Mouse (Mus musculus) forebrain, embryonic 12.5 days (tissue): ENCODE data around the gene AU022252. TPM values are rescaled to one million over a fixed set of nuclear protein-coding genes. Genes with fewer than 3 reads are reported as not detected.

Experiments used
- ATAC-seq: fragments of 200-750 bp; cut with Nextera tagmentation; 2 replicates; pipeline ENCODE4 v1.8.0; 2017; ENCODE audit warnings: moderate TSS enrichment; ENCODE audit not compliant: low FRiP score
- H3K27ac ChIP-seq: fragments of 300-500 bp; sonication (generic); 2 replicates; pipeline ENCODE4 v1.5.1; 2016; ENCODE audit warnings: mild to moderate bottlenecking
- H3K27me3 ChIP-seq: fragments of 300-500 bp; sonication (generic); 2 replicates; pipeline ENCODE4 v1.6.1; 2016; ENCODE audit warnings: mild to moderate bottlenecking
- H3K36me3 ChIP-seq: fragments of 300-500 bp; sonication (generic); replicated peaks from 2 replicates; pipeline ENCODE4 v1.6.1; 2016; ENCODE audit warnings: mild to moderate bottlenecking
- H3K4me1 ChIP-seq: fragments of 300-500 bp; sonication (generic); 2 replicates; pipeline ENCODE4 v1.6.1; 2016
- H3K4me2 ChIP-seq: fragments of 300-500 bp; sonication (generic); 2 replicates; pipeline ENCODE4 v1.6.1; 2016; ENCODE audit warnings: mild to moderate bottlenecking, moderate library complexity
- H3K4me3 ChIP-seq: fragments of 300-500 bp; sonication (generic); replicated peaks from 2 replicates; pipeline ENCODE4 v1.5.1; 2016; ENCODE audit warnings: mild to moderate bottlenecking
- H3K9ac ChIP-seq: fragments of 300-500 bp; sonication (generic); 2 replicates; pipeline ENCODE4 v1.6.1; 2016; ENCODE audit warnings: mild to moderate bottlenecking
- H3K9me3 ChIP-seq: fragments of 300-500 bp; sonication (generic); 2 replicates; pipeline ENCODE4 v1.6.1; 2016
- WGBS: fragments of 180-500 bp; shearing (Covaris S2); methylation state at CpG from one replicate; pipeline ENCODE4 v1.1.7; 2016; 5-methylcytosine and 5-hydroxymethylcytosine counted together
- polyA plus RNA-seq: library from polyadenylated mRNA; unstranded; fragments of >200 nt; fragmentation: Nextera tagmentation; extraction: Ambion mirVana; gene quantifications from 2 replicates; pipeline ENCODE4 v1.2.1, GENCODE M21; 2016

The AU022252 gene
- polyA plus RNA-seq, 1 experiment from 2014 or later: 37.8 TPM

- Histone ChIP-seq H3K27me3 (0 out of 2 replicates have a peak, but pooled peaks cover 6% of the 10 kb centered on the region), H3K4me1 (peaks cover 7% of the 10 kb centered on the region), H3K9ac (no peak overlapping the region), H3K4me3 (no peak overlapping the region), H3K27ac (no peak overlapping the region), H3K36me3 (no peaks in the 10 kb centered on the region), H3K9me3 (no peaks in the 10 kb centered on the region), H3K4me2 (no peak overlapping the region)
- ATAC-seq: no peak
- 74% methylated on average over 5 of the region's 5 CpGs for WGBS
Measured at GRCm38 (mm10) chr4:119177702-119178101, 54.8 kb downstream of the AU022252 start.

GRCm38 (mm10) chr4:119173851-119174453 lies 58.6 kb downstream of the AU022252 start, which contains the start of gene Zfp691:
TSS of gene Zfp691 (minus strand) at chr4:119174195.
- peak within 1 kb of the TSS; percentile 87 for H3K9ac ChIP-seq
- no peaks in the 10 kb centered on the region for H3K9me3 ChIP-seq
- H3K4me1 ChIP-seq: peaks cover 19% of the 10 kb centered on the region
- under 1% methylated on average over 40 of the region's 40 CpGs for WGBS
- H3K36me3 ChIP-seq: peaks cover 18% of the 10 kb centered on the region
- peak within 1 kb of the TSS; percentile 81 for H3K4me3 ChIP-seq
- peak; percentile 100 for ATAC-seq
- H3K4me2 ChIP-seq: peak within 1 kb of the TSS; percentile 81
- peak within 1 kb of the TSS; percentile 46; the same call in 1 of the 2 replicates for H3K27ac ChIP-seq
- 0 out of 2 replicates have a peak, but pooled peaks cover 6% of the 10 kb centered on the region for H3K27me3 ChIP-seq

- WGBS: 48% methylated on average over 18 of the region's 18 CpGs
- Histone ChIP-seq H3K36me3 (peaks cover 27% of the 10 kb centered on the region), H3K27me3 (0 out of 2 replicates have a peak, but pooled peaks cover 6% of the 10 kb centered on the region), H3K9ac (peak overlapping the region; percentile 87), H3K9me3 (no peaks in the 10 kb centered on the region), H3K27ac (no peak overlapping the region), H3K4me1 (peaks cover 19% of the 10 kb centered on the region), H3K4me3 (peak overlapping the region; percentile 81), H3K4me2 (peak overlapping the region; percentile 81)
- ATAC-seq: no peak
Measured at GRCm38 (mm10) chr4:119172919-119173650, 59.4 kb downstream of the AU022252 start.

- no peak overlapping the region for H3K27ac ChIP-seq
- WGBS: 5% methylated on average over 4 of the region's 4 CpGs
- no peaks in the 10 kb centered on the region for H3K9me3 ChIP-seq
- ATAC-seq: 0 out of 2 replicates have a peak, but pooled peaks have one; percentile 51
- peaks cover 12% of the 10 kb centered on the region for H3K4me1 ChIP-seq
- H3K4me3 ChIP-seq: no peak overlapping the region
- no peaks in the 10 kb centered on the region for H3K27me3 ChIP-seq
- no peak overlapping the region for H3K9ac ChIP-seq
- H3K36me3 ChIP-seq: peaks cover 27% of the 10 kb centered on the region
- no peak overlapping the region for H3K4me2 ChIP-seq
Measured at GRCm38 (mm10) chr4:119167663-119168062, 64.8 kb downstream of the AU022252 start.

GRCm38 (mm10) chr4:119167068-119167467 lies 65.4 kb downstream of the AU022252 start:
- Histone ChIP-seq H3K9ac (no peak overlapping the region), H3K27me3 (no peaks in the 10 kb centered on the region), H3K4me3 (no peak overlapping the region), H3K36me3 (peaks cover 27% of the 10 kb centered on the region), H3K4me1 (peaks cover 6% of the 10 kb centered on the region), H3K4me2 (no peak overlapping the region), H3K9me3 (no peaks in the 10 kb centered on the region), H3K27ac (no peak overlapping the region)
- no peak for ATAC-seq
- 89% methylated on average over 4 of the region's 4 CpGs for WGBS

GRCm38 (mm10) chr4:119165916-119166315 lies 66.6 kb downstream of the AU022252 start:
- Histone ChIP-seq H3K9me3 (no peaks in the 10 kb centered on the region), H3K4me2 (no peak overlapping the region), H3K27me3 (no peaks in the 10 kb centered on the region), H3K4me1 (no peaks in the 10 kb centered on the region), H3K9ac (no peak overlapping the region), H3K36me3 (peaks cover 27% of the 10 kb centered on the region), H3K4me3 (no peak overlapping the region), H3K27ac (no peak overlapping the region)
- no peak for ATAC-seq
- 80% methylated on average over 7 of the region's 7 CpGs for whole genome bisulfite sequencing

GRCm38 (mm10) chr4:119162990-119163389 lies 69.5 kb downstream of the AU022252 start:
- Histone ChIP-seq H3K4me2 (no peak overlapping the region), H3K9me3 (no peaks in the 10 kb centered on the region), H3K27me3 (no peaks in the 10 kb centered on the region), H3K27ac (no peak overlapping the region), H3K9ac (no peak overlapping the region), H3K4me1 (no peaks in the 10 kb centered on the region), H3K36me3 (no peaks in the 10 kb centered on the region), H3K4me3 (no peak overlapping the region)
- ATAC-seq: no peak
- WGBS: 75% methylated on average over 4 of the region's 4 CpGs

GRCm38 (mm10) chr4:119161358-119161757 lies 71.2 kb downstream of the AU022252 start:
- no peaks in the 10 kb centered on the region for H3K27me3 ChIP-seq
- no peak overlapping the region for H3K27ac ChIP-seq
- no peak for ATAC-seq
- H3K4me1 ChIP-seq: no peaks in the 10 kb centered on the region
- 80% methylated on average over 3 of the region's 3 CpGs for WGBS
- H3K4me2 ChIP-seq: no peak overlapping the region
- no peak overlapping the region for H3K9ac ChIP-seq
- H3K9me3 ChIP-seq: no peaks in the 10 kb centered on the region
- H3K36me3 ChIP-seq: no peaks in the 10 kb centered on the region
- H3K4me3 ChIP-seq: no peak overlapping the region

- no peak for ATAC-seq
- Histone ChIP-seq H3K36me3 (no peaks in the 10 kb centered on the region), H3K27me3 (no peaks in the 10 kb centered on the region), H3K9ac (no peak overlapping the region), H3K4me1 (no peaks in the 10 kb centered on the region), H3K4me3 (no peak overlapping the region), H3K27ac (no peak overlapping the region), H3K9me3 (no peaks in the 10 kb centered on the region), H3K4me2 (no peak overlapping the region)
- 89% methylated on average over 5 of the region's 5 CpGs for WGBS
Measured at GRCm38 (mm10) chr4:119157891-119158290, 74.6 kb downstream of the AU022252 start.

- Histone ChIP-seq H3K9me3 (no peaks in the 10 kb centered on the region), H3K9ac (no peak overlapping the region), H3K36me3 (no peaks in the 10 kb centered on the region), H3K27ac (no peak overlapping the region), H3K27me3 (no peaks in the 10 kb centered on the region), H3K4me3 (no peak overlapping the region), H3K4me1 (no peaks in the 10 kb centered on the region), H3K4me2 (no peak overlapping the region)
- ATAC-seq: no peak
- WGBS: 36% methylated on average over 2 of the region's 2 CpGs
Measured at GRCm38 (mm10) chr4:119157186-119157585, 75.3 kb downstream of the AU022252 start.
